Mouse (Mus musculus): ENCODE results near the gene Slc22a21. TPM values are rescaled to one million over a fixed set of nuclear protein-coding genes. Genes with fewer than 3 reads are reported as not detected.
A peak's percentile ranks its signal among the peaks of the same experiment; 100 is the strongest.
"Not testable (repeated sequence)": the region's sequence is repeated elsewhere in the genome, so short reads cannot be mapped to it uniquely, and the experiment has no call there.

Gene Slc22a21
- polyA plus RNA-seq, 1 experiment = 68.6 TPM

- no peaks in the 10 kb centered on the region for H3K27me3 ChIP-seq (ENCODE audit: control insufficient read depth, insufficient read depth, low read length)
- no peaks in the 10 kb centered on the region for H3K4me1 ChIP-seq (ENCODE audit: control insufficient read depth, insufficient read depth, low read length)
- no peaks in the 10 kb centered on the region for H3K36me3 ChIP-seq (ENCODE audit: control insufficient read depth, insufficient read depth, low read length)
- no peak for TF ChIP-seq CTCF (IDR thresholded peaks at IDR 0.05; ENCODE audit: control insufficient read depth, insufficient read depth, insufficient replicate concordance, low read depth, low read length)
- no peak for TF ChIP-seq POLR2A (IDR thresholded peaks at IDR 0.05; ENCODE audit: control insufficient read depth, low read depth, low read length)
- H3K4me3 ChIP-seq (ENCODE audit: control insufficient read depth, low read depth, low read length) = no peak overlapping the region
- H3K27ac ChIP-seq (ENCODE audit: control insufficient read depth, insufficient read depth, low read depth, low read length) = no peak overlapping the region
Measured at GRCm38 (mm10) chr11:54006901-54007300, 26.8 kb upstream of the Slc22a21 start.

- not testable (repeated sequence) for H3K4me3 ChIP-seq (ENCODE audit: control insufficient read depth, low read depth, low read length); H3K4me1 ChIP-seq (ENCODE audit: control insufficient read depth, insufficient read depth, low read length); H3K27ac ChIP-seq (ENCODE audit: control insufficient read depth, insufficient read depth, low read depth, low read length); H3K27me3 ChIP-seq (ENCODE audit: control insufficient read depth, insufficient read depth, low read length); H3K36me3 ChIP-seq (ENCODE audit: control insufficient read depth, insufficient read depth, low read length)
Measured at GRCm38 (mm10) chr11:54006362-54006761, 26.2 kb upstream of the Slc22a21 start.

GRCm38 (mm10) chr11:54004734-54005133 lies 24.6 kb upstream of the Slc22a21 start:
- Histone ChIP-seq H3K27me3 (ENCODE audit: control insufficient read depth, insufficient read depth, low read length) (no peaks in the 10 kb centered on the region), H3K27ac (ENCODE audit: control insufficient read depth, insufficient read depth, low read depth, low read length) (no peak overlapping the region), H3K36me3 (ENCODE audit: control insufficient read depth, insufficient read depth, low read length) (no peaks in the 10 kb centered on the region), H3K4me3 (ENCODE audit: control insufficient read depth, low read depth, low read length) (no peak overlapping the region), H3K4me1 (ENCODE audit: control insufficient read depth, insufficient read depth, low read length) (no peaks in the 10 kb centered on the region)
- TF ChIP-seq POLR2A (IDR thresholded peaks at IDR 0.05; ENCODE audit: control insufficient read depth, low read depth, low read length) = no peak
- no peak for TF ChIP-seq CTCF (IDR thresholded peaks at IDR 0.05; ENCODE audit: control insufficient read depth, insufficient read depth, insufficient replicate concordance, low read depth, low read length)

DNA sequence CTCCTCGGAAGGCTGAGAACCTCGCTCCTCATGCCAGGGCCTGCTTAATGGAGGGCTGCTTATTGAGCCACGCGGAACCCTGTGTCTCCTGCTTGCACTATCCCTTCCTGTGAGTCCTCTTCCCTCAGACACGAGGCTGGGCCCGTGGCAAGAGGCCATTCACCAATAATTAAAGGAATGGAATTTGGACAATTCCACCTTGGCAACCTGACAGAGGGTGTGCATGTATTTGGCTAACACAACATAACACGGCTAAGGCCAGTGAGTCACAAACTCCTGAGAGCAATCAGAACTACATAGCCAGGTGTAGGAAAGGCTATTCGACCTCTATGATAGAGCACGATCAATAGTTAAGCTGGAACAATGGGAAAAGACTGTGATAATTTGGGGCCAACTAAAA lies 24.1 kb upstream of the Slc22a21 start:
- Histone ChIP-seq H3K36me3 (ENCODE audit: control insufficient read depth, insufficient read depth, low read length) (no peaks in the 10 kb centered on the region), H3K4me3 (ENCODE audit: control insufficient read depth, low read depth, low read length) (no peak overlapping the region), H3K27me3 (ENCODE audit: control insufficient read depth, insufficient read depth, low read length) (no peaks in the 10 kb centered on the region), H3K4me1 (ENCODE audit: control insufficient read depth, insufficient read depth, low read length) (no peaks in the 10 kb centered on the region), H3K27ac (ENCODE audit: control insufficient read depth, insufficient read depth, low read depth, low read length) (no peak overlapping the region)
- TF ChIP-seq CTCF (IDR thresholded peaks at IDR 0.05; ENCODE audit: control insufficient read depth, insufficient read depth, insufficient replicate concordance, low read depth, low read length) (no peak), POLR2A (IDR thresholded peaks at IDR 0.05; ENCODE audit: control insufficient read depth, low read depth, low read length) (no peak)

- TF ChIP-seq CTCF (IDR thresholded peaks at IDR 0.05; ENCODE audit: control insufficient read depth, insufficient read depth, insufficient replicate concordance, low read depth, low read length) = peak; percentile 55; the same call in 1 of the 2 replicates
Measured at GRCm38 (mm10) chr11:54002761-54003717, 22.9 kb upstream of the Slc22a21 start.

GRCm38 (mm10) chr11:54002147-54002760 lies 22.1 kb upstream of the Slc22a21 start:
- Histone ChIP-seq H3K4me1 (ENCODE audit: control insufficient read depth, insufficient read depth, low read length) (no peaks in the 10 kb centered on the region), H3K4me3 (ENCODE audit: control insufficient read depth, low read depth, low read length) (no peak overlapping the region), H3K27ac (ENCODE audit: control insufficient read depth, insufficient read depth, low read depth, low read length) (no peak overlapping the region), H3K27me3 (ENCODE audit: control insufficient read depth, insufficient read depth, low read length) (no peaks in the 10 kb centered on the region), H3K36me3 (ENCODE audit: control insufficient read depth, insufficient read depth, low read length) (no peaks in the 10 kb centered on the region)
- TF ChIP-seq CTCF (IDR thresholded peaks at IDR 0.05; ENCODE audit: control insufficient read depth, insufficient read depth, insufficient replicate concordance, low read depth, low read length) (peak; percentile 61; the same call in 1 of the 2 replicates), POLR2A (IDR thresholded peaks at IDR 0.05; ENCODE audit: control insufficient read depth, low read depth, low read length) (no peak)

More at GRCm38 (mm10) chr11:54002761-54003717, 22.9 kb upstream of the Slc22a21 start:
- not testable (repeated sequence) for H3K36me3 ChIP-seq (ENCODE audit: control insufficient read depth, insufficient read depth, low read length); H3K27me3 ChIP-seq (ENCODE audit: control insufficient read depth, insufficient read depth, low read length); H3K4me1 ChIP-seq (ENCODE audit: control insufficient read depth, insufficient read depth, low read length); H3K27ac ChIP-seq (ENCODE audit: control insufficient read depth, insufficient read depth, low read depth, low read length); H3K4me3 ChIP-seq (ENCODE audit: control insufficient read depth, low read depth, low read length)

DNA sequence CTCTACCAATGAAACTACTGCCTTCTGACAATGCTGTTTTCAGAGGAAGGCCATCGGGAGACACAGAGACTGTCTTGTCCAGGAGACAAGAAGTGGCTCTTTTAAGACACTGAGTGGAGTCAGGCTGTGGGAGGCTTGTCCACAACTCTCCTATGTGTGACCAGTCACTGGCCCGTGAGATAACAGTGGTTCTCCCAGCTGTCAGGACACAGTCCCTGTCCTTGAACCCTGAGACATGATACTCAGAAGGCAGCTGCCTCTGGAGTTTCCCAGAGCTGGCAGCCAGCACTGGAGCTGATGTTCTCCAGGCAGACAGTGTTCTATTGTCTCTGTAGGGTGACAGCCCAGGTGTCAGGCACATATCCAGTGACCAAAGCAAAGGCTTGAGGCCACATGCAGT lies 17.5 kb upstream of the Slc22a21 start:
- Histone ChIP-seq H3K27ac (ENCODE audit: control insufficient read depth, insufficient read depth, low read depth, low read length) (no peak overlapping the region; the same call in 1 of the 2 replicates), H3K36me3 (ENCODE audit: control insufficient read depth, insufficient read depth, low read length) (no peaks in the 10 kb centered on the region), H3K27me3 (ENCODE audit: control insufficient read depth, insufficient read depth, low read length) (no peaks in the 10 kb centered on the region), H3K4me3 (ENCODE audit: control insufficient read depth, low read depth, low read length) (no peak overlapping the region), H3K4me1 (ENCODE audit: control insufficient read depth, insufficient read depth, low read length) (no peaks in the 10 kb centered on the region)
- no peak for TF ChIP-seq POLR2A (IDR thresholded peaks at IDR 0.05; ENCODE audit: control insufficient read depth, low read depth, low read length)
- no peak for TF ChIP-seq CTCF (IDR thresholded peaks at IDR 0.05; ENCODE audit: control insufficient read depth, insufficient read depth, insufficient replicate concordance, low read depth, low read length)
